ENCODE assay signal across 8 mouse cellular contexts in the genomic region with DNA sequence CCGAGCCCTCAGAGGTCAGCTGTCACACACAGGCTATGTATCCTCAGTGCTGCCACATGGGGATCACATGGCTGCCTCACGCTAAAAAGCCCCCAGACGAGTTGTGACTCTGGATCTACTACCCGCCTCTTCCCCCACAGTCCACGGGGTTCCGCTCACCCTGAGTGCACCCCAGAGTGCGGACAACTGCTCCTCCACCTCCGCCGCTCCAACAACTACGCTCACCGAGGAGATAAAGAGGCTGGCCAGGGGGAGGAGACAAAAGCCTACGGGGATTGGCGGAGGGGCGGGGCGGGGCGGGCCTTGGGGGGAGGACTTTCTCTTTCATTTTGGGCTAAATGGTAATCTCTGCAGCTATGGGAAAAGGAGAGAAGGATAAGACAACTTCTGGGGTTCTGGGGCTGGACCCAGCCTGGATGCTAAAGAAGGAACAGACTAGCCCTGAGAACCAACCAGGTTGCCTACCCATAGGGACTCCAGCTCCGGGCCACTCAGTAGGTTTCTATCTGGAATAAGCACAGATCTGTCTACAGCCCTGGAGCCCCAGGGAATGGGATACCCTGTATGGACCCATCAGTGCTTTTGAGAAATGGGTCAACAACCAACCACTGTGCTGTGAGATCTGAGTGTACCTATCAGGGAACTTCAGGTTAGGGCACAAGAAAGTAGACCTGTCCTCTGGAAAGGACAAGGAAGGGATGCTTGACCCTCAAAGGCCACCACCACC. TPM values are rescaled to one million over a fixed set of nuclear protein-coding genes. Genes with fewer than 3 reads are reported as not detected.
A peak's percentile ranks its signal among the peaks of the same experiment; 100 is the strongest.
DNase-seq lines count a peak whose midpoint lies in the region; ATAC-seq lines count a peak whose summit lies in the region.

No protein-coding gene starts in this region.

- peak overlapping the region; percentile 23; the same call in 1 of the 2 replicates for H3K27ac ChIP-seq in intestine, embryonic 14.5 days (ENCODE audit: low read depth)
- peak overlapping the region; percentile 63 for H3K27ac ChIP-seq in liver, embryonic 15.5 days (replicated peaks)

- H3K9ac ChIP-seq in intestine, embryonic 14.5 days (ENCODE audit: low read length) = peak overlapping the region; percentile 45; the same call in 1 of the 2 replicates
- peak overlapping the region; percentile 60 for H3K9ac ChIP-seq in liver, embryonic 15.5 days

- H3K36me3 ChIP-seq in intestine, embryonic 14.5 days (ENCODE audit: control insufficient read depth, insufficient read depth, low read length) = peaks cover 60% of the 10 kb centered on the region
- H3K36me3 ChIP-seq in liver, embryonic 15.5 days (replicated peaks) = peaks cover 56% of the 10 kb centered on the region

- peak overlapping the region; percentile 88 for H3K4me2 ChIP-seq in intestine, embryonic 14.5 days (ENCODE audit: low read length)
- H3K4me2 ChIP-seq in liver, embryonic 15.5 days = peak overlapping the region; percentile 97

- 6% methylated on average over 17 of the region's 17 CpGs for WGBS in intestine, embryonic 14.5 days
- 4% methylated on average over 17 of the region's 17 CpGs for WGBS in liver, embryonic 15.5 days (ENCODE audit: insufficient replicate concordance)

- no peaks in the 10 kb centered on the region for H3K9me3 ChIP-seq in intestine, embryonic 14.5 days (ENCODE audit: control insufficient read depth, low read length)
- H3K9me3 ChIP-seq in liver, embryonic 15.5 days (replicated peaks) = no peaks in the 10 kb centered on the region

- H3K4me1 ChIP-seq in intestine, embryonic 14.5 days (replicated peaks; ENCODE audit: control insufficient read depth, insufficient read depth, low read length) = peaks cover 28% of the 10 kb centered on the region
- H3K4me1 ChIP-seq in liver, embryonic 15.5 days (replicated peaks) = peaks cover 65% of the 10 kb centered on the region

- peak overlapping the region; percentile 46 for H3K4me3 ChIP-seq in intestine, embryonic 14.5 days (ENCODE audit: low read depth, low read length)
- peak overlapping the region; percentile 50 for H3K4me3 ChIP-seq in liver, embryonic 15.5 days (replicated peaks)

- ATAC-seq in intestine, embryonic 14.5 days (replicated peaks; ENCODE audit: low FRiP score, low TSS enrichment, low read depth) = 0 out of 2 replicates have a peak, but pooled peaks have one; percentile 22
- peak; percentile 47 for ATAC-seq in liver, embryonic 15.5 days (ENCODE audit: insufficient read depth)

- DNase-seq in right cerebral cortex, adult 18-20 months = peak; percentile 71
- no peak for DNase-seq in right cerebral cortex, postnatal 36 days (ENCODE audit: low spot score in 2 of 2)
- DNase-seq in cerebellum, adult 9-10 months = peak; percentile 77
- DNase-seq in gastrocnemius, postnatal 10 days = peak; percentile 53
- peak; percentile 82 for DNase-seq in intestine, embryonic 14.5 days (ENCODE audit: low spot score)
- peak; percentile 51 for DNase-seq in neural tube, embryonic 10.5 days (ENCODE audit: extremely low spot score, low spot score)
- DNase-seq in thymus, postnatal 36 days = peak; percentile 59 to 70

- H3K27me3 ChIP-seq in intestine, embryonic 14.5 days (replicated peaks; ENCODE audit: control insufficient read depth, insufficient read depth, low read length) = no peaks in the 10 kb centered on the region
- no peaks in the 10 kb centered on the region for H3K27me3 ChIP-seq in liver, embryonic 15.5 days

RNA-seq across cellular contexts. Expression of gene Slc25a22, which starts 2.4 kb away (rescaled TPM):
- 10 to 100 TPM; 14.5 to 25.7 TPM for total RNA-seq in gastrocnemius, postnatal 10 days (2021)
- polyA plus RNA-seq in intestine, embryonic 14.5 days (2014; fragmentation: Nextera tagmentation; extraction: Ambion mirVana) = 34.7 and 35.3 TPM in 2 replicates
- 18.7 and 20.5 TPM in 2 replicates for polyA plus RNA-seq in liver, embryonic 15.5 days (2015; fragmentation: Nextera tagmentation; extraction: Ambion mirVana)

RNA-seq across cellular contexts. Expression of gene Cend1, which starts 6.0 kb away (rescaled TPM):
- total RNA-seq in gastrocnemius, postnatal 10 days (2021) = 1 to 10 TPM in 1 of 2 experiments, under 1 TPM in 1; 0.66 to 1.4 TPM
- 1.5 and 1.8 TPM in 2 replicates for polyA plus RNA-seq in intestine, embryonic 14.5 days (2014; fragmentation: Nextera tagmentation; extraction: Ambion mirVana)
- not detected in 2 replicates for polyA plus RNA-seq in liver, embryonic 15.5 days (2015; fragmentation: Nextera tagmentation; extraction: Ambion mirVana)

RNA-seq across cellular contexts. Expression of gene Pidd1, which starts 8.5 kb away (rescaled TPM):
- total RNA-seq in gastrocnemius, postnatal 10 days (2021) = 1 to 10 TPM; 2.4 to 3.2 TPM
- polyA plus RNA-seq in intestine, embryonic 14.5 days (2014; fragmentation: Nextera tagmentation; extraction: Ambion mirVana) = 10.6 and 11.5 TPM in 2 replicates
- 10.3 and 10.7 TPM in 2 replicates for polyA plus RNA-seq in liver, embryonic 15.5 days (2015; fragmentation: Nextera tagmentation; extraction: Ambion mirVana)

RNA-seq across cellular contexts. Expression of gene Rplp2, which starts 11.9 kb away (rescaled TPM):
- 1,000 to 10,000 TPM in 1 of 2 experiments, 100 to 1,000 TPM in 1; 886 to 1,008 TPM for total RNA-seq in gastrocnemius, postnatal 10 days (2021)
- polyA plus RNA-seq in intestine, embryonic 14.5 days (2014; fragmentation: Nextera tagmentation; extraction: Ambion mirVana) = 1,554 and 1,709 TPM in 2 replicates
- 591 and 741 TPM in 2 replicates for polyA plus RNA-seq in liver, embryonic 15.5 days (2015; fragmentation: Nextera tagmentation; extraction: Ambion mirVana)

RNA-seq across cellular contexts. Expression of gene Pnpla2, which starts 19.7 kb away (rescaled TPM):
- total RNA-seq in gastrocnemius, postnatal 10 days (2021) = 100 to 1,000 TPM; 119 to 151 TPM
- polyA plus RNA-seq in intestine, embryonic 14.5 days (2014; fragmentation: Nextera tagmentation; extraction: Ambion mirVana) = 24.6 and 30.2 TPM in 2 replicates
- polyA plus RNA-seq in liver, embryonic 15.5 days (2015; fragmentation: Nextera tagmentation; extraction: Ambion mirVana) = 13.9 and 15.3 TPM in 2 replicates

Comparison
In these comparisons a context has a peak if more than half of its experiments do, and no peak if none do; other contexts are left out.
1. DNase-seq: peak in right cerebral cortex, adult 18-20 months (single experiment), cerebellum, adult 9-10 months (single experiment), gastrocnemius, postnatal 10 days (single experiment), intestine, embryonic 14.5 days (single experiment), neural tube, embryonic 10.5 days (single experiment) and thymus, postnatal 36 days (2 of 2); none in right cerebral cortex, postnatal 36 days (0 of 2).